Mouse (Mus musculus) liver, adult 2 months (tissue): ENCODE data around the gene Zbtb46. TPM values are rescaled to one million over a fixed set of nuclear protein-coding genes. Genes with fewer than 3 reads are reported as not detected.
A peak's percentile ranks its signal among the peaks of the same experiment; 100 is the strongest.

Experiments used
- DNase-seq: peaks from one replicate; pipeline ENCODE4 v3.0.0-alpha.2; 2011; ENCODE audit warnings: low read depth, low spot score; ENCODE audit errors: extremely low read depth
- H3K27ac ChIP-seq: fragments of 200-500 bp; replicated peaks from 2 replicates; pipeline ENCODE4 v1.5.1; 2012; ENCODE audit warnings: low read depth, mild to moderate bottlenecking, control low read depth, inconsistent platforms, low read length; ENCODE audit not compliant: insufficient read depth
- H3K27me3 ChIP-seq: fragments of 200-500 bp; 2 replicates; pipeline ENCODE4 v1.6.1; 2012; ENCODE audit warnings: mild to moderate bottlenecking, moderate library complexity, low read length, inconsistent platforms; ENCODE audit not compliant: control insufficient read depth, insufficient read depth
- H3K36me3 ChIP-seq: fragments of 200-500 bp; 2 replicates; pipeline ENCODE4 v1.6.1; 2012; ENCODE audit warnings: low read length, inconsistent platforms; ENCODE audit not compliant: control insufficient read depth, insufficient read depth
- H3K4me1 ChIP-seq: fragments of 200-500 bp; 2 replicates; pipeline ENCODE4 v1.6.1; 2011; ENCODE audit warnings: low read length; ENCODE audit not compliant: control insufficient read depth, insufficient read depth
- H3K4me3 ChIP-seq: fragments of 200-500 bp; 2 replicates; pipeline ENCODE4 v1.5.1; 2011; ENCODE audit warnings: low read depth, mild to moderate bottlenecking, control low read depth, low read length, moderate library complexity; ENCODE audit not compliant: insufficient read depth
- H3K79me2 ChIP-seq: fragments of 200-500 bp; 2 replicates; pipeline ENCODE4 v1.6.1; 2012; ENCODE audit warnings: inconsistent platforms, mild to moderate bottlenecking, low read length, moderate library complexity; ENCODE audit not compliant: control insufficient read depth, insufficient read depth
- H3K9ac ChIP-seq: fragments of 200-500 bp; 2 replicates; pipeline ENCODE4 v1.6.1; 2012; ENCODE audit warnings: low read depth, mild to moderate bottlenecking, control low read depth, inconsistent platforms, low read length
- CTCF ChIP-seq: fragments of 200-500 bp; IDR thresholded peaks from 2 replicates; pipeline ENCODE4 v1.5.1; 2011; ENCODE audit warnings: low read depth, low read length, control low read depth
- POLR2A ChIP-seq: fragments of 200-500 bp; IDR thresholded peaks from 2 replicates; pipeline ENCODE4 v1.6.1; 2011; ENCODE audit warnings: low read length, control low read depth; ENCODE audit not compliant: insufficient read depth; ENCODE audit errors: extremely low read depth
- WGBS: fragments of 180-500 bp; shearing (Covaris S2); methylation state at CpG from one replicate; pipeline ENCODE4 v1.1.7; 2018; 5-methylcytosine and 5-hydroxymethylcytosine counted together
- polyA plus RNA-seq: library from polyadenylated mRNA; depleted of rRNA; stranded (reverse); fragments of >200 nt; gene quantifications from 2 replicates; pipeline ENCODE4 v1.2.3, GENCODE M21; 2012
- total RNA-seq: library from RNA; depleted of rRNA; stranded (reverse); fragments of >200 nt; gene quantifications from 2 replicates; pipeline ENCODE4 v1.2.3, GENCODE M21; 2014

Gene Zbtb46
- total and polyA plus RNA-seq, 2 experiments = 2.8 to 5.3 TPM

DNA sequence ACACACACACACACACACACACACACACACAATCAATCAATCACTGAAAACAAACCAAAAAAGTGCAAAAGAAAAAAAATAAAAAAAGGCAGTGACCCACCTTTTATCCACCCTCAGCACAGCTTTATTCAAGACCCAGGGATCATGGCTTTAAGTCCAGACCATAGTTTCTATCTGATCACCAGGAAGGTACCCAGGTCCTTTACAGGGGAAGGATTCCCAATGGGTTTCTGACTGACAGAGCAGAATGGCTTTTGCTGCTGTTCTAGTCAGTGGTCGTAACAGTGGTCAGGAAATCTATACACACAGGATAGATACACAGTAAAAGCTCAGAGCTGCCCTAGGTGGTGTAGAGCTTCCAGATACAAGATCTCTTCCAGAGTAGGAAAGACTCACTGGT, 26.5 kb upstream of the Zbtb46 start:
- WGBS = 68% methylated on average over 1 of the region's 1 CpGs
- no peak for TF ChIP-seq POLR2A
- no peak for TF ChIP-seq CTCF
- no peaks in the 10 kb centered on the region for H3K79me2 ChIP-seq
- no peak overlapping the region for H3K4me3 ChIP-seq
- H3K9ac ChIP-seq = no peak overlapping the region
- H3K27ac ChIP-seq = no peak overlapping the region
- no peaks in the 10 kb centered on the region for H3K36me3 ChIP-seq
- H3K27me3 ChIP-seq = no peaks in the 10 kb centered on the region
- H3K4me1 ChIP-seq = peaks cover 4% of the 10 kb centered on the region; the same call in 1 of the 2 replicates
- DNase-seq = no peak

DNA sequence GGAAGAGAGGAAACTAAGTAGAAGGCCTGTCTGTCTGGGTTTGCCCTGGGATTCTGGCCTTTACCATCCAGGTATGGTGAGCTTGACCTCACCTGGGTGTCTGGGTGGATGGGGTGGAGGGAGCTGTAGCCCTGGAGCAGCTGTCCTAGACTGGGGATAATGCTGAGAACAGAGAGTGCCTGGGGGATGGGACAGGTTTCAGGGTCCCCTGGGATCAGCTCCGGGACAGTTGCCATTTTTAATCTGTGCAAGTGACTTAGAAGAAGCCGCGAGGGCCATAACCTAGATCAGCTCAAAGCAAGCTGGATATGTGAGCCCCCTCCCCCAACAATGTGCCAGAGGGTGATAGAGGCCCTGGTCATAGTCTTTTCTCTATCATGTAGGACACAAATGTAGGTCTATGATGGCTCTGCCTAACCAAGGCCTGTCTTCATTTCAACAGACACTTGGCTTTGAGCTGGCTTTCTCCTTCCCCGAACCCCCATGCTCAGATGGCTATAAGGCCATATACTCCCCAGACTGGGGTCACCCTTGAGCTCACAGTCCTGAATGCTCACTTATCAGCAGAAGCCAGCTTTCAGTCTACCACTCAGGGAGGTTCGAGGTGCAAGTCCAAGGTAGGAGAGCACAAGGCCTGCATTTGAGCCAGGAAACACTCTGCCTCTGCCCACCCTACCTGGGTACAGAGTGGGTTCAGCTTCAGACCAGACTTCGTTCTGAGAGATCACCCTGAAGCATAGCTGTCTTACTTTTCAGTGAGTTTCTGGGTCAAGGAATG, 25.4 kb upstream of the Zbtb46 start:
- Histone ChIP-seq H3K79me2 (no peaks in the 10 kb centered on the region), H3K4me1 (peaks cover 4% of the 10 kb centered on the region; the same call in 1 of the 2 replicates), H3K9ac (no peak overlapping the region), H3K27ac (no peak overlapping the region; the same call in 1 of the 2 replicates), H3K4me3 (no peak overlapping the region), H3K36me3 (no peaks in the 10 kb centered on the region), H3K27me3 (no peaks in the 10 kb centered on the region)
- WGBS = 87% methylated on average over 6 of the region's 6 CpGs
- TF ChIP-seq CTCF = no peak
- TF ChIP-seq POLR2A = no peak
- DNase-seq = no peak

DNA sequence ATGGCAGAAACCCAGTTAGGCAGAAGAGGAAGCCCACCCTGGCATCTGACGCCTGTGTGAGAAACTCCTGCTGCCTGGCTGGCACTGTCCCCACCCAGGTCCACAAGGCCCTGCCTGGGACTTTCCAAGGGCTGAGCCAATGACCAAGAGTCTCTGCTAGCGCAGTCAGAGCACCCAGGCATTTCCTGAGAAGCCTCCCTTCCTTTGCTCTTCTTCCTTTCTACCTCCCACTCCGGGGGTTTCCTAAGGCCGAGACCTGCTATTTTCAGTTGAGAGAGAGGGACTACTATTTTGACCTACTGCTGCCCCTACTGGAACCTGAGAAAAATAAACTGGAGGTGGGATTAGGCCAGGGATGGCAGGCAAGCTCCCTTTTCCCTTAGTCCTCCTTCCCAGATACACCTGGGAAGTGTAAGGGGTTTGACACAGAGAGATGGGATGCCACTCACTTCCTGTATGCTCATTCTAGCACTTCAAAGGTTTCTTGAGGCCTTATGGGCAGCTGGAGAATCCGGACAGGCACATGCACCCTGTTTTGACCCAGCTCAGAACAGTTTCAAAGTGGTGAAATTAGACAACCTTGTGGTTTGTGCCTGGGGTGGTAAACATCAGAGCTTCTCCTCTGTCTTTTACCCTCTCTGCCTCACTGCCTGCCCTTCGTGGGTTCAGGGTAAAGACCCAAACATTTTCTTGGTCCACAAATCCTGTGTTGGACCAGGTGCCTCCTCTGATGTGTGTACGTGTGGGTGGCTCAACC, 24.5 kb upstream of the Zbtb46 start:
- H3K27me3 ChIP-seq = no peaks in the 10 kb centered on the region
- H3K36me3 ChIP-seq = no peaks in the 10 kb centered on the region
- 56% methylated on average over 7 of the region's 7 CpGs for WGBS
- H3K4me1 ChIP-seq = peaks cover 4% of the 10 kb centered on the region; the same call in 1 of the 2 replicates
- peak; percentile 29 for DNase-seq
- H3K4me3 ChIP-seq = no peak overlapping the region
- peak overlapping the region; percentile 28 for H3K27ac ChIP-seq
- no peak for TF ChIP-seq POLR2A
- no peak for TF ChIP-seq CTCF
- no peaks in the 10 kb centered on the region for H3K79me2 ChIP-seq
- no peak overlapping the region for H3K9ac ChIP-seq

DNA sequence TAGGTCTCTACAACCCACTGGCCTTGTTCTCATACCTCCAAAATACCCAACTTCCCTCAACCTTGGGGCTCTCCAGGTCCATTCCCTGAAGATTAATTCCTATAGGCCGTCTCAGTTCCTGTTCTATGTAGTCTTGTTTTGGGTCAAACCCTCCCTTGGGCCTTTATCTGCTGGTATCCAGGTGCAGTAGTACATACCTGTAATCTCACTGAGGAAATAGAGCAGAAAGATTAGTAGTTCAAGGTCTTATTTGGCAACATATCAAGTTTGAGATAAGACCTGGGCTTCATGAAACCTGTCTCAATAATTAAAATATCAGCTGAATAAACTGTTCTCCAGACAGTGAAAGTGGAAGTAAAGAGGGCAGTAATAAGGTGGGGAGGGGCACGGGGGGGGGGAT, 23.9 kb upstream of the Zbtb46 start:
- H3K4me1 ChIP-seq = peaks cover 4% of the 10 kb centered on the region; the same call in 1 of the 2 replicates
- no peaks in the 10 kb centered on the region for H3K27me3 ChIP-seq
- H3K9ac ChIP-seq = 0 out of 2 replicates have a peak overlapping the region, but pooled peaks have one; percentile 31
- WGBS = 51% methylated on average over 2 of the region's 2 CpGs
- no peaks in the 10 kb centered on the region for H3K79me2 ChIP-seq
- no peak overlapping the region; the same call in 1 of the 2 replicates for H3K4me3 ChIP-seq
- H3K36me3 ChIP-seq = no peaks in the 10 kb centered on the region
- DNase-seq = peak; percentile 9
- peak overlapping the region; percentile 55 for H3K27ac ChIP-seq
- no peak for TF ChIP-seq POLR2A
- no peak for TF ChIP-seq CTCF

DNA sequence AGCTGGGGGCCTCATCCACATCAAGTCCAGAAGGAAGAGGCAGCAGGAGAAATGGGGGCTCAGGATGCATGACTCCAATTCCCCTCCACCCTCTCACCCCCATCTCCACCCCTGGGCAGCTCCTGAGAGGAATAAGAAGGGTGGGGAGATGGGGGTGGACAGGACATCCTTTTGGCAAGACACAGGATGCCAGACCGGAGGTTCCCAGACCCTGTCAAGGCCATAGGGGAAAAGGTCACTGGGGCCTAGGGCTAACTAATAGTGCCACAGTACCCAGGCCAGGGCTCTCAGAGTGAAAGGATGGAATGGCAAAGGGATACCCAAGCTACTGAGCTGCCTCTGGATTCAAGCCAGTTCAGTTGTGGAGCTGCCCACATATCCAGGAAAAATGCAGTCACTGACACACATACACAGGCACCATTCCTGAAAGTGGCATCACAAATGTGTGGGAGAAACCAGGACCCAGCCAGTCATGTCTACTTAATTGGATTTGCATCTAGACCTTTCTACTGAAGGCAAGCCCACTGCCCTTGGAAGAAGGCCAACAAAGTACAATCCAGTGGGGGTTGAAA, 13.1 kb upstream of the Zbtb46 start:
- Histone ChIP-seq H3K9ac (no peak overlapping the region), H3K27ac (peak overlapping the region; percentile 69), H3K27me3 (no peaks in the 10 kb centered on the region), H3K36me3 (no peaks in the 10 kb centered on the region), H3K79me2 (no peaks in the 10 kb centered on the region), H3K4me1 (peaks cover 4% of the 10 kb centered on the region; the same call in 1 of the 2 replicates), H3K4me3 (no peak overlapping the region)
- TF ChIP-seq POLR2A (no peak), CTCF (no peak)
- WGBS = 50% methylated on average over 1 of the region's 1 CpGs
- no peak for DNase-seq
